Mouse (Mus musculus): Measurements from ENCODE around the gene Tnfrsf12a.

The Tnfrsf12a gene

GRCm38 (mm10) chr17:23677236-23677679, at the start of gene Tnfrsf12a:
TSS of gene Tnfrsf12a (minus strand) at chr17:23677468.
- in situ Hi-C loops (cut with MboI; ENCODE audit: unreplicated experiment in 2 of 2), result no loop called here

GRCm38 (mm10) chr17:23726758-23727142, 49.5 kb upstream of the Tnfrsf12a start:
- in situ Hi-C loops (cut with MboI; ENCODE audit: unreplicated experiment in 2 of 2), result no loop called here

- in situ Hi-C loops (cut with MboI; ENCODE audit: unreplicated experiment in 2 of 2), result no loop called here
Observed at GRCm38 (mm10) chr17:23725999-23726757, 48.9 kb upstream of the Tnfrsf12a start, which contains the start of gene Pkmyt1. TSS of gene Pkmyt1 (plus strand) at chr17:23726336.

- in situ Hi-C loops (cut with MboI; ENCODE audit: unreplicated experiment in 2 of 2), result no loop called here
Observed at GRCm38 (mm10) chr17:23725477-23725876, 48.2 kb upstream of the Tnfrsf12a start.

GRCm38 (mm10) chr17:23722376-23723125, 45.3 kb upstream of the Tnfrsf12a start, which contains the start of gene 1520401A03Rik:
TSS of gene 1520401A03Rik (minus strand) at chr17:23722783.
- in situ Hi-C loops (cut with MboI; ENCODE audit: unreplicated experiment in 2 of 2), result no loop called here

- in situ Hi-C loops (cut with MboI; ENCODE audit: unreplicated experiment in 2 of 2), result no loop called here
Observed at GRCm38 (mm10) chr17:23721886-23722285, 44.6 kb upstream of the Tnfrsf12a start.

GRCm38 (mm10) chr17:23719455-23719854, 42.2 kb upstream of the Tnfrsf12a start:
- in situ Hi-C loops (cut with MboI; ENCODE audit: unreplicated experiment in 2 of 2), result no loop called here

GRCm38 (mm10) chr17:23717003-23717402, 39.7 kb upstream of the Tnfrsf12a start:
- in situ Hi-C loops (cut with MboI; ENCODE audit: unreplicated experiment in 2 of 2), result no loop called here

GRCm38 (mm10) chr17:23706212-23706611, 28.9 kb upstream of the Tnfrsf12a start:
- in situ Hi-C loops (cut with MboI; ENCODE audit: unreplicated experiment in 2 of 2), result loop anchor here (5.0 to 10.0 kb wide), 3 partner anchors 44 to 134 kb away; partner anchors contain the start of gene Bicdl2 (in 1 of the 2)

- in situ Hi-C loops (cut with MboI; ENCODE audit: unreplicated experiment in 2 of 2), result loop anchor here (5.0 to 10.0 kb wide), 3 partner anchors 43 to 133 kb away; partner anchors contain the start of gene Bicdl2 (in 1 of the 2)
Observed at GRCm38 (mm10) chr17:23705525-23706104, 28.3 kb upstream of the Tnfrsf12a start.

GRCm38 (mm10) chr17:23704741-23705140, 27.5 kb upstream of the Tnfrsf12a start:
- in situ Hi-C loops (cut with MboI; ENCODE audit: unreplicated experiment in 2 of 2), result loop anchor here (5.0 to 10.0 kb wide), 3 partner anchors 42 to 132 kb away; partner anchors contain the start of gene Bicdl2 (in 1 of the 2)

- in situ Hi-C loops (cut with MboI; ENCODE audit: unreplicated experiment in 2 of 2), result loop anchor here in 1 of 2 experiments (10.0 kb wide), 1 partner anchor 128 kb away; no protein-coding TSS in a partner anchor
Observed at GRCm38 (mm10) chr17:23703301-23703700, 26.0 kb upstream of the Tnfrsf12a start.

- in situ Hi-C loops (cut with MboI; ENCODE audit: unreplicated experiment in 2 of 2), result loop anchor here in 1 of 2 experiments (10.0 kb wide), 1 partner anchor 125 kb away; no protein-coding TSS in a partner anchor
Observed at GRCm38 (mm10) chr17:23700079-23700478, 22.8 kb upstream of the Tnfrsf12a start.

- in situ Hi-C loops (cut with MboI; ENCODE audit: unreplicated experiment in 2 of 2), result loop anchor here in 1 of 2 experiments (10.0 kb wide), 1 partner anchor 125 kb away; no protein-coding TSS in a partner anchor
Observed at GRCm38 (mm10) chr17:23699131-23700077, 22.1 kb upstream of the Tnfrsf12a start.

GRCm38 (mm10) chr17:23695801-23696200, 18.5 kb upstream of the Tnfrsf12a start:
- in situ Hi-C loops (cut with MboI; ENCODE audit: unreplicated experiment in 2 of 2), result no loop called here

GRCm38 (mm10) chr17:23694491-23694890, 17.2 kb upstream of the Tnfrsf12a start:
- in situ Hi-C loops (cut with MboI; ENCODE audit: unreplicated experiment in 2 of 2), result no loop called here

- in situ Hi-C loops (cut with MboI; ENCODE audit: unreplicated experiment in 2 of 2), result no loop called here
Observed at GRCm38 (mm10) chr17:23683856-23684672, 6.8 kb upstream of the Tnfrsf12a start, which contains the start of gene Cldn9. TSS of gene Cldn9 (minus strand) at chr17:23684026.

GRCm38 (mm10) chr17:23683226-23683625, 6.0 kb upstream of the Tnfrsf12a start:
- in situ Hi-C loops (cut with MboI; ENCODE audit: unreplicated experiment in 2 of 2), result no loop called here
